Mouse (Mus musculus): ENCODE measurements at regions not wholly inside any gene's neighbourhood (a gene's known extent, or its start where the extent isn't known, plus 50 kb on each side); places are given as distances from the start of the nearest gene placed in this dataset.
"Not testable (repeated sequence)": the region's sequence is repeated elsewhere in the genome, so short reads cannot be mapped to it uniquely, and the experiment has no call there.

DNA sequence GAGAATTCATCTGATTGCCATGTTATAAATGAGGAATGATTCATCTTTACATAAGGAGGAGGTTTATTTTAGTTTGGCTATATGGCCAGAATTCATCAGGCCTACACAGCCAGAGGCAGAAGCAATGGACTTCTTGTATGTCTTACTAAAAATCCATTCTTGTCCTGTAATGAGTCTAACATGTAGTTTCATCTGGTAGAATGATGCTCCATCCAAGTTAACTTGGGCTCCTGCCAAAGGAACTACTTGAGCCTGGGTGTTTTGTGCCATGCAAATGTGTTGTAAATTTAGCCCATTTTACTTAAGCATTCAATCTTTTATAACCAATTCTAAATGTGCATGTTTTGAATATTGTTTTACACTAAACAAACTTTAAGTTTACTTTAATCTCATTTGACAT is 462.9 kb upstream of the Pom121l12 start:
- no peak for DNase-seq

DNA sequence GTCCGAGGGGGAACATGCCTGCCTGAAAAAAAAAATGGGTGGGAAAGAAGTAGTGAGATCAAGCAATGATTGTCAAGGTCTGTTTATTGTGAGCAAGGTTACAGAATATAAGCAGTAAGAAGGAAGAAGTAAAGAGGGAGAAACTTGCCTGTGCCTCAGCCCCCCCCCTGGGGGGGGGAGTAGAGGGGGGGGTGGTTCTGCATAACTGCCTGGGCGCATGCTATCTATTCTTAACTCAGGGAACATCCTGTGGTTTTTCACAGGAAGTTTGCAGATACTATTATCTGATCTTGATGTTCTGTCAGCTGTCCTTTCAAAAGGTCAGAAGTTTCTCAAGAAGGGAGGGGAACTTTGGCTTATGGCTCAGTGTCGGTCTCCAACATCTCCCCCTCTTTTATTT is 456.7 kb upstream of the Pom121l12 start:
- not testable (repeated sequence) for DNase-seq

DNA sequence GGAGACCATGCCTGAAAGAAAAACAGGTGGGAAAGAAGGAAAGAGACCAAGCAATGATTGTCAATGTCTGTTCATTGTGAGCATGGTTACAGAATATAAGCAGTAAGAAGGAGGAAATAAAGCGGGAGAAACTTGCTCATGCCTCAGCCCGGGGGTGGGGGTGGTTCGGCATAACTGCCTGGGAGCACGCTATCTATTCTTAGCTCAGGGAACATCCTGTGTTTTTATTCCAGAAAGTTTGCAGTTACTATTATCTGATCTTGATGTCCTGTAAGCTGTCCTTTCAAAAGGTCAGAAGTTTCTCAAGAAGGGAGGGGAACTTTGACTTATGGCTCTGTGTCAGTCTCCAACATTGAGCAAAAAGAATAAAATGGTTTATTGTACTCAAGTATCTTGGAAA is 451.4 kb upstream of the Pom121l12 start:
- DNase-seq: no peak

DNA sequence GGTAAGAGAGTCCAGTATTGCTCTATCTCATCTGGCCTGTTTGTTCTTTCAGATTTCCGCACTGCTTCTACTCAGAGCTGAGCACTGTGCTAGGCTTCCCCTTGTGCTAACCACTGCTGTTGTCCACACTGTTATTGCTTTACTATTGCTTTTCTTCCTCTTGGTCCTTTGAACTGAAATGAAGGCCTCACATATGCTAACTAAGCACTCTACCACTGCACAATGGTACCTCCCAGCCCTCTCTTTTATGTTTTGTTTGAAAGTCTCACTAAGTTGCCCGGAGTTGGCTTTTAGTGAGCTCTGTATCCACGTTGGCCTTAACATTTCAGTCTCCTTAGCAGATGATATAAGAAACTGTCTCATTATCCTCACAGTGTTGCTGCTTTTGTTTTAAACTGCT is 439.7 kb upstream of the Pom121l12 start:
- no peak for DNase-seq

DNA sequence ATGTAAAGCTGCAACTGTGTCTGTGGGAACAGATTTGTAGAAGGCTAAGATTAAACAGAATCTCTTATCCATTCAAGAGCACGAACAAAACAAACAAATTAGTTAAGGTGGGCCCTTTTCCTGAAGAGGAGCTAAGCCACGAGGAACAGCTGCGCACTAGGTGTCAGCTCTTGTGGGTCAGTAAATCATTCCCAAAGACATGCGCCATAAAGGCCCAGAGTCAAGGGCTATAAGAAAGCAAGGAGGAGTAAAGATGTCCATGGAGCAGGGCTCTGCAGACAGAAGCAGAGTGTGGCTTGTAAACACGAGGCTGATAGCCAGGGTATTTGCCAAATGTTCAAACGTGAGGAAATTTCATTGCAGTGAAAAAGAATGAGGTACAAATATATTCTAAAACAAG is 429.6 kb upstream of the Pom121l12 start:
- no peak for DNase-seq

DNA sequence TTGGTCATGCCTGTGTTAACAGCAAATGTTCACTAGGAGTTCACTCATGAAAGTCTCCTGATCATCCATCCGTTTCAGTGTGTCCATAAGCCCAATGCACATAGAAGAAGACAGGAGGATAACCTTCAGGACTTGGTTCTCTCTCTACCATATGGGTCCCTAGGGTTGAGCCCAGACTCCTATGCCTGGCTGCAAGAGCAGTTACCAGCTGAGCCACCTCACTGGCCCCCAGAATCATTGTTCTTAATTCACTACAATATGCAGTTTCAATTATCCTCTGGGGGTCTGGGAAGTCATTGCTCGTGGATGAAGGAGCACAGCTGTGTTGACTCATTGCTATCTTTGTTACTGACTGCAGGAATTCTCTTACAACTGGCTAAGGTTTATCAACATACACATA is 424.5 kb upstream of the Pom121l12 start:
- DNase-seq: no peak

DNA sequence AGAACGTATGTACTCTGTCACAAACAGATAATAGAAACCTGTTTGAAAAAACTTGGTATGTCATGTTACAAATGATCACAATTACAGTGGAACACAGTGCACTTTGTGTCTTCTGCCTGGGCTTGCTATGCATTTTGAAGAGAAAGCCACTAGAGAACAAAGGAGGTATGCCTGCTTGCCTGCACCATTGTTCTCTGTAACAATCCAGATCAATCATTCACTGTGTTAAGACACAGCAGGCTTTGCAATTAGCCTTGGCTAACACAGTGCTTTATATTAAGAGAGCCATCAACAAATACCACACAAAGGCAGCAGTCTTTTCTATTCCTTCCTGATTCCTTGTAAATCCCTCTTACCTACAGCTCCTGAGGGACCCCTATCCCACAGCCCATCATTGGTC is 417.1 kb upstream of the Pom121l12 start:
- no peak for DNase-seq

DNA sequence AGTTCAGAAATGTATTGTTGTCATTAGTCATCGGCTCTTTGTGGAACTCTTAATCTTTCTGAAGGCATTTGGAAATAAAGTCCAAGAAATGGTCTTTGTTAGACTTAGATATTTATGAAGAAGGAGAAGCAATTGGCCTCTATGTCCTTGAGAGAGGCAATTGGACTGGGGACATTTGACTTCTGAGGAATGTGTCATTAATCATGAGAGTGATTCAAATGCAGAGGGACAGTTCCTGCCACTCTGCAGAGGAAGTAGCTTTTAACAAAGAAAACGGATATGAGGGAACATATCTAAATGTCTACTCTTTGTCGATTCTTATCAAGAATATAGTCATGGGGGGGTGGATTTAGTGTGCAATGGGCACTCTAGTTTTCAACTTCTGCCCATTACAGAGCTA is 416.6 kb upstream of the Pom121l12 start:
- no peak for DNase-seq

DNA sequence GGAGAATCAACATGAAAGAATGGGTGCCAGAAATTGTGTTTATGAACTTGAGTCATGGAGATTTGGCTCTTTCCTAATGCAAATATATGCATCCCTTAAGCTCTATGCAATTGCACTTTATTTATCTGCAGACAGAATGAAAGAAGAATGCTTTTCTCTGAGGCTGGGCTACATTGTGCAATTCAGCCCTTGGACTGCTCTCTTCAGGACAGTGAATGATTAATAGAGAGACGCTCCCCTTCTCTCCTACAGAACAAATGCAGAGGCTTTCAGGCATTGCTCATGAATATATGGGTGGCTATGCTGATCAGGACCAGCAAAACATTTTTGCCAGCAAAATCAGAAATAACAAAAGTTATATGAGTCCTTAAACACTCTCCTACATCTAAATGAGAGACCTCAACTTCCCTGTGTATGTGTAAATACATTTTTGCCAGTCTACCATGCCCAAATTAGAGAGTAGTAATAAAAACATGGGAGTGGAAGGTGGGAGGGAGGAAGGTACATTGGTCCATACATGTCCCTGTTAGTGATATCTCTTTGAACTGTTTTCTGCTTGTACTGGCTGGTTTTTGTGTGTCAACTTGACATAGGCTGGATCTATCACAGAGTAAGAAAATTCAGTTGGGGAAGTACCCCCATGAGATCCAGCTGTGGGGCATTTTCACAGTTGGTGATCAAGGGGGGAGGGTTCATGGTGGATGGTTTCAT is 415.7 kb upstream of the Pom121l12 start:
- peak; percentile 3 for DNase-seq

DNA sequence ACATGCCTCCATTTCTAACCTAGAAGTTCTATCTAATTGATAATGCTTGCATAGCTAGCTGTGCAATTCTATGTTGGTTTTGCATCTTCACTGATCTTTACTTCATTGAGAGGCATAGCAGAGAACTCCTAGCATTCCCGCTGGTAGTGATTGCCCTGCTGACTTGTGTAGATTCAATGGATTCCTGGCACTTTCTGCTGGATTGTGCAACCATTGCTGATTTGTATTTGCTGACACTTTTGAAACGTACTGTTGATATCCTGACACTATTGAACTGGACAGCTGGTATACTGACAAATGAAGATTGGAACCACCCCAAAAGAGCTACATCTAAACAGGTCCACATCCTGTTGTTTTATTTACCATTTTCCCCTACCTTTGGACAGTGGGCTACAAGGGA is 404.0 kb upstream of the Pom121l12 start:
- DNase-seq: no peak
